Mouse (Mus musculus) ES-E14 (cell line): ENCODE measurements around the gene Eci1.

ENCODE experiments used
- CHD2 ChIP-seq: IDR thresholded peaks from 2 replicates; pipeline ENCODE4 v1.6.1; 2014; ENCODE audit warnings: mild to moderate bottlenecking, low read depth, low read length, inconsistent platforms
- ZC3H11A ChIP-seq: IDR thresholded peaks from 2 replicates; pipeline ENCODE4 v1.6.1; 2012; ENCODE audit warnings: low read depth, mild to moderate bottlenecking, inconsistent platforms, low read length, borderline replicate concordance
- ZNF384 ChIP-seq: IDR thresholded peaks from 2 replicates; pipeline ENCODE4 v1.6.1; 2012; ENCODE audit warnings: low read depth, low read length, inconsistent platforms

DNA sequence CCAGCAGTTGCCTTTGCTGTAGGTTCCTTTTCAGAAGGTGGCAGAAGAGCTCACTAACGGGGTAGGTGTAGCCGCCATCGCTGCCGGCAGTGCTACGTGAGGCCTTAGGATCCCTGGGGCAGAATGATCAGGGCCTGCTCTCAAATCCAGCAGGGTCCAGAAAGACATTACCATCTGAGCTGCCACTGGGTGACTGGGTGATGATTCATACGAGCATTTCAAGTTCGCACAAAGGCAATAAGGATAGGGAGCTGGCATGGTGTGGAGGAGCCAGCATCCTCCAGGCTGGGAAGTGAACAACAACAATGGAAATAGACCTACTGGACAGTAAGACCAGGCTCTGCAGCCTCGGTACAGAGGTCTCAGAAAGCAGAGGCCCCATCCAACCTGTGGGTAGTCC is 13.9 kb downstream of the Eci1 start:
- no peak for TF ChIP-seq ZNF384
- no peak for TF ChIP-seq ZC3H11A
- TF ChIP-seq CHD2, result no peak
